Mouse (Mus musculus) liver, embryonic 11.5 days (tissue): ENCODE measurements around the gene Clybl. TPM values are rescaled to one million over a fixed set of nuclear protein-coding genes. Genes with fewer than 3 reads are reported as not detected.

Experiments
- ATAC-seq: fragments of 200-750 bp; cut with Nextera tagmentation; replicated peaks from 2 replicates; pipeline ENCODE4 v1.8.0; 2017; ENCODE audit warnings: moderate number of reproducible peaks, mild to moderate bottlenecking, moderate TSS enrichment, moderate library complexity; ENCODE audit not compliant: low FRiP score
- DNase-seq: peaks from one replicate; pipeline ENCODE4 v3.0.0-alpha.2; 2017; ENCODE audit warnings: low spot score
- H3K27ac ChIP-seq: fragments of 300-500 bp; sonication (generic); 2 replicates; pipeline ENCODE4 v1.5.1; 2014; ENCODE audit warnings: mild to moderate bottlenecking, low read depth, low read length, control low read depth
- H3K27me3 ChIP-seq: fragments of 300-500 bp; sonication (generic); replicated peaks from 2 replicates; pipeline ENCODE4 v1.6.1; 2014; ENCODE audit warnings: low read length, mixed read lengths; ENCODE audit not compliant: control insufficient read depth, insufficient read depth
- H3K36me3 ChIP-seq: fragments of 300-500 bp; sonication (generic); 2 replicates; pipeline ENCODE4 v1.6.1; 2014; ENCODE audit warnings: mild to moderate bottlenecking, low read length, moderate library complexity, mixed read lengths; ENCODE audit not compliant: control insufficient read depth, insufficient read depth
- H3K4me1 ChIP-seq: fragments of 300-500 bp; sonication (generic); replicated peaks from 2 replicates; pipeline ENCODE4 v1.6.1; 2014; ENCODE audit warnings: low read length, mixed read lengths; ENCODE audit not compliant: control insufficient read depth, insufficient read depth
- H3K4me2 ChIP-seq: fragments of 300-500 bp; sonication (generic); 2 replicates; pipeline ENCODE4 v1.6.1; 2014; ENCODE audit warnings: mild to moderate bottlenecking, control low read depth, moderate library complexity
- H3K4me3 ChIP-seq: fragments of 300-500 bp; sonication (generic); 2 replicates; pipeline ENCODE4 v1.5.1; 2014; ENCODE audit warnings: low read depth, low read length, control low read depth
- H3K9ac ChIP-seq: fragments of 300-500 bp; sonication (generic); 2 replicates; pipeline ENCODE4 v1.6.1; 2014; ENCODE audit warnings: low read depth, low read length, control low read depth
- H3K9me3 ChIP-seq: fragments of 300-500 bp; sonication (generic); 2 replicates; pipeline ENCODE4 v1.6.1; 2016; ENCODE audit warnings: low read length, inconsistent platforms, mixed read lengths; ENCODE audit not compliant: control insufficient read depth
- WGBS: fragments of 180-500 bp; shearing (Covaris S2); extraction: QIAGEN DNeasy Blood & Tissue Kit; methylation state at CpG from one replicate; pipeline ENCODE4 v1.1.7; 2014; 5-methylcytosine and 5-hydroxymethylcytosine counted together
- polyA plus RNA-seq: library from polyadenylated mRNA; unstranded; fragments of >200 nt; fragmentation: Nextera tagmentation; extraction: Ambion mirVana; gene quantifications from 2 replicates; pipeline ENCODE4 v1.2.1, GENCODE M21; 2014

Clybl gene
- polyA plus RNA-seq, 1 experiment from 2014 or later = 44.4 TPM

GRCm38 (mm10) chr14:122322136-122322535 lies 140.6 kb downstream of the Clybl start:
- Histone ChIP-seq H3K27me3 (no peaks in the 10 kb centered on the region), H3K4me2 (no peak overlapping the region), H3K4me1 (no peaks in the 10 kb centered on the region), H3K36me3 (no peaks in the 10 kb centered on the region), H3K4me3 (no peak overlapping the region), H3K9me3 (no peaks in the 10 kb centered on the region), H3K9ac (no peak overlapping the region), H3K27ac (no peak overlapping the region)
- ATAC-seq (no peak), DNase-seq (no peak)
- 32% methylated on average over 5 of the region's 5 CpGs for WGBS

GRCm38 (mm10) chr14:122323838-122324458 lies 142.4 kb downstream of the Clybl start:
- Histone ChIP-seq H3K4me3 (no peak overlapping the region), H3K36me3 (no peaks in the 10 kb centered on the region), H3K4me1 (no peaks in the 10 kb centered on the region), H3K27me3 (no peaks in the 10 kb centered on the region), H3K9me3 (no peaks in the 10 kb centered on the region), H3K4me2 (no peak overlapping the region), H3K9ac (no peak overlapping the region), H3K27ac (no peak overlapping the region)
- WGBS = 84% methylated on average over 9 of the region's 9 CpGs
- DNase-seq = no peak
- ATAC-seq = no peak

- ATAC-seq = no peak
Observed at GRCm38 (mm10) chr14:122330136-122330535, 148.6 kb downstream of the Clybl start.

GRCm38 (mm10) chr14:122330716-122331115 lies 149.2 kb downstream of the Clybl start:
- no peak for ATAC-seq
- H3K9me3 ChIP-seq = no peaks in the 10 kb centered on the region
- WGBS = 82% methylated on average over 2 of the region's 2 CpGs

More at GRCm38 (mm10) chr14:122330136-122330535, 148.6 kb downstream of the Clybl start:
- no peak overlapping the region for H3K27ac ChIP-seq
- H3K9ac ChIP-seq = no peak overlapping the region
- no peaks in the 10 kb centered on the region for H3K9me3 ChIP-seq
- no peak for DNase-seq
- no peaks in the 10 kb centered on the region for H3K27me3 ChIP-seq
- H3K4me1 ChIP-seq = no peaks in the 10 kb centered on the region
- H3K36me3 ChIP-seq = no peaks in the 10 kb centered on the region
- 75% methylated on average over 9 of the region's 9 CpGs for WGBS
- H3K4me3 ChIP-seq = no peak overlapping the region
- no peak overlapping the region for H3K4me2 ChIP-seq

GRCm38 (mm10) chr14:122331635-122332460 lies 150.3 kb downstream of the Clybl start:
- 43% methylated on average over 14 of the region's 14 CpGs for WGBS
- no peak overlapping the region for H3K9ac ChIP-seq
- no peak overlapping the region for H3K4me2 ChIP-seq
- H3K27ac ChIP-seq = no peak overlapping the region
- ATAC-seq = no peak
- no peaks in the 10 kb centered on the region for H3K4me1 ChIP-seq
- no peaks in the 10 kb centered on the region for H3K36me3 ChIP-seq
- H3K9me3 ChIP-seq = no peaks in the 10 kb centered on the region
- H3K27me3 ChIP-seq = no peaks in the 10 kb centered on the region
- H3K4me3 ChIP-seq = no peak overlapping the region
- DNase-seq = no peak

More at GRCm38 (mm10) chr14:122330716-122331115, 149.2 kb downstream of the Clybl start:
- H3K4me2 ChIP-seq = no peak overlapping the region
- no peak for DNase-seq
- no peak overlapping the region for H3K9ac ChIP-seq
- no peaks in the 10 kb centered on the region for H3K36me3 ChIP-seq
- no peaks in the 10 kb centered on the region for H3K27me3 ChIP-seq
- no peak overlapping the region for H3K27ac ChIP-seq
- H3K4me1 ChIP-seq = no peaks in the 10 kb centered on the region
- no peak overlapping the region for H3K4me3 ChIP-seq

- WGBS = 50% methylated on average over 4 of the region's 4 CpGs
- H3K9me3 ChIP-seq = no peaks in the 10 kb centered on the region
- H3K4me2 ChIP-seq = no peak overlapping the region
- H3K27ac ChIP-seq = no peak overlapping the region
- no peaks in the 10 kb centered on the region for H3K36me3 ChIP-seq
- ATAC-seq (no peak), DNase-seq (no peak)
- no peaks in the 10 kb centered on the region for H3K27me3 ChIP-seq
- no peak overlapping the region for H3K9ac ChIP-seq
- no peak overlapping the region for H3K4me3 ChIP-seq
- H3K4me1 ChIP-seq = no peaks in the 10 kb centered on the region
Observed at GRCm38 (mm10) chr14:122336957-122337356, 155.5 kb downstream of the Clybl start.

- H3K4me3 ChIP-seq = no peak overlapping the region
- H3K9me3 ChIP-seq = no peaks in the 10 kb centered on the region
- WGBS = 68% methylated on average over 4 of the region's 4 CpGs
- H3K4me1 ChIP-seq = no peaks in the 10 kb centered on the region
- no peak overlapping the region for H3K9ac ChIP-seq
- H3K27me3 ChIP-seq = no peaks in the 10 kb centered on the region
- DNase-seq (no peak), ATAC-seq (no peak; the same call in 1 of the 2 replicates)
- no peak overlapping the region for H3K27ac ChIP-seq
- no peak overlapping the region for H3K4me2 ChIP-seq
- no peaks in the 10 kb centered on the region for H3K36me3 ChIP-seq
Observed at GRCm38 (mm10) chr14:122338784-122339183, 157.3 kb downstream of the Clybl start.

- no peak for DNase-seq
- H3K9me3 ChIP-seq = no peaks in the 10 kb centered on the region
- H3K27me3 ChIP-seq = no peaks in the 10 kb centered on the region
- no peaks in the 10 kb centered on the region for H3K4me1 ChIP-seq
- no peak overlapping the region for H3K27ac ChIP-seq
- ATAC-seq = no peak
- no peak overlapping the region for H3K9ac ChIP-seq
- 81% methylated on average over 5 of the region's 5 CpGs for WGBS
- no peak overlapping the region for H3K4me2 ChIP-seq
- H3K36me3 ChIP-seq = no peaks in the 10 kb centered on the region
- no peak overlapping the region for H3K4me3 ChIP-seq
Observed at GRCm38 (mm10) chr14:122340141-122340540, 158.6 kb downstream of the Clybl start.
